Mouse (Mus musculus): ENCODE measurements around the gene Tspan18. TPM values are rescaled to one million over a fixed set of nuclear protein-coding genes. Genes with fewer than 3 reads are reported as not detected.

Tspan18 gene
- total RNA-seq, 1 experiment, result 1.4 TPM

- H3K36me3 ChIP-seq (ENCODE audit: control insufficient read depth, insufficient read depth, low read length, poor library complexity, severe bottlenecking), result no peaks in the 10 kb centered on the region
- H3K9ac ChIP-seq (ENCODE audit: insufficient read depth, low read depth, low read length, poor library complexity, severe bottlenecking), result no peak overlapping the region
- DNase-seq (ENCODE audit: low read depth, low spot score), result no peak
- H3K27ac ChIP-seq (ENCODE audit: insufficient read depth, low read depth, low read length, poor library complexity, severe bottlenecking), result no peak overlapping the region
- in situ Hi-C loops (cut with MboI; ENCODE audit: low sequenced_read_pairs in 2 of 2, unreplicated experiment in 2 of 2), result no loop called here
- TF ChIP-seq CHD2 (IDR thresholded peaks at IDR 0.05; ENCODE audit: low read depth, low read length) (no peak), ZC3H11A (IDR thresholded peaks at IDR 0.05; ENCODE audit: borderline replicate concordance, low read depth, low read length) (no peak), ZNF384 (IDR thresholded peaks at IDR 0.05; ENCODE audit: low read depth, low read length) (no peak), HCFC1 (IDR thresholded peaks at IDR 0.05; ENCODE audit: borderline replicate concordance, insufficient read depth, low read length) (no peak), MAFK (IDR thresholded peaks at IDR 0.05; ENCODE audit: insufficient read depth, low read depth, low read length) (no peak)
- no peak overlapping the region for H3K4me3 ChIP-seq (ENCODE audit: insufficient read depth in 1 of 2, low read depth in 1 of 2, low read length in 2 of 2, poor library complexity in 1 of 2, severe bottlenecking in 1 of 2)
- H3K4me1 ChIP-seq (ENCODE audit: control insufficient read depth in 2 of 2, insufficient read depth in 2 of 2, low read length in 2 of 2, poor library complexity in 1 of 2), result peaks cover 4 to 8% of the 10 kb centered on the region in 2 experiments; a peak in 2 of 4 replicates
- no peaks in the 10 kb centered on the region for H3K9me3 ChIP-seq (ENCODE audit: control insufficient read depth, insufficient read depth, low read depth, low read length)
Measured at GRCm38 (mm10) chr2:93152191-93152601, 182.1 kb downstream of the Tspan18 start.

Other genes starting within 250 kb of the Tspan18 start
- 21.7 and 39.3 TPM in 2 replicates for gene Trp53i11, start 147.0 kb downstream of the Tspan18 start, total RNA-seq (2012; rRNA removed)
- gene Cd82, start 128.6 kb upstream of the Tspan18 start, total RNA-seq (2012; rRNA removed), result 1.8 and 3.2 TPM in 2 replicates
- gene Gm10803, start 226.1 kb upstream of the Tspan18 start, total RNA-seq (2012; rRNA removed), result not detected in 2 replicates